Mouse (Mus musculus) olfactory bulb, adult 2 months (tissue): ENCODE measurements around the gene Olfr71.

Experiments used
- CTCF ChIP-seq: fragments of 200-500 bp; IDR thresholded peaks from 2 replicates; pipeline ENCODE4 v1.5.1; 2012; ENCODE audit warnings: low read depth, mild to moderate bottlenecking, low read length, moderate library complexity; ENCODE audit not compliant: insufficient read depth
- POLR2A ChIP-seq: fragments of 200-500 bp; IDR thresholded peaks from 2 replicates; pipeline ENCODE4 v1.6.1; 2012; ENCODE audit warnings: mild to moderate bottlenecking, low read depth, low read length, moderate library complexity; ENCODE audit not compliant: insufficient read depth

DNA sequence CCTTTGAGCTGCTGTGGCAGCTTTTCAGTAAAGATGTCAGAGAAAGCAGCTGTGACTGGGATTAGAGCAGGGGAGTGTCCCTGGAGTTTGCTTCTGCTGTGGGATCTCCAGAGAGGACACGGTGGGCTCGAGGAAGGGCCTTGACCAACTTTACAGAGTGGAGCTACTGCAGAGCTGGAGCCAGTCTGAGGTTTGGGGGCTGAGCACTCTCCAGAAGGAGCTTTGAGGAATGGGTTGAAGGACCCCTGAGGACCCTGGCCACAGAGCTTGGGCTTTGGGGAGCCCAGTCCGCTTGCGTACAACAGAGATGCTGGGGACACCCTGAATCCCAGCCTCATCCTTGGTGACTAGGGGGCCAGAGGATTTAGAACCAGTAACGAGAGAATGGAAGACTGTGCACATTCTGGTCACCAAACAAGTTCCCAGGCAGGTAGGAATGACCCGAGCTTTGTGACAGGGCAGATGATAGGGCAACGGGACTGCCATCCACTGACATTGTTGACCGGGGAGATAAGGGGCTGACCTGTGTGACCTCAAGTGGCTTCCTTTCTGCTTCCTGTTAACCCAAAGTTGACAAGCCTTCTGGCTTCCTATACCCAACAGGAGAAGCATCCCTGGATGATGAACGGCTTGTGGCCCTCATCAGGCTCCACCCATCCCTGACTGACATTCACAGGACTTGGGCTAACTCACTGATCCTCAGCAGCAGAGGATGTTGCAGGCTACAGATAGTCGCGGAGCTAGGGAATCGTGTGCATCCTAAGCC, 16.4 kb upstream of the Olfr71 start:
- no peak for TF ChIP-seq CTCF
- no peak for TF ChIP-seq POLR2A
